Mouse (Mus musculus) ES-E14 (cell line): ENCODE data around the gene Chchd2.

Experiments used
- CHD2 ChIP-seq: IDR thresholded peaks from 2 replicates; pipeline ENCODE4 v1.6.1; 2014; ENCODE audit warnings: mild to moderate bottlenecking, low read depth, low read length, inconsistent platforms
- HCFC1 ChIP-seq: IDR thresholded peaks from 2 replicates; pipeline ENCODE4 v1.6.1; 2012; ENCODE audit warnings: low read length, inconsistent platforms, borderline replicate concordance; ENCODE audit not compliant: insufficient read depth
- ZC3H11A ChIP-seq: IDR thresholded peaks from 2 replicates; pipeline ENCODE4 v1.6.1; 2012; ENCODE audit warnings: low read depth, mild to moderate bottlenecking, inconsistent platforms, low read length, borderline replicate concordance
- ZNF384 ChIP-seq: IDR thresholded peaks from 2 replicates; pipeline ENCODE4 v1.6.1; 2012; ENCODE audit warnings: low read depth, low read length, inconsistent platforms

DNA sequence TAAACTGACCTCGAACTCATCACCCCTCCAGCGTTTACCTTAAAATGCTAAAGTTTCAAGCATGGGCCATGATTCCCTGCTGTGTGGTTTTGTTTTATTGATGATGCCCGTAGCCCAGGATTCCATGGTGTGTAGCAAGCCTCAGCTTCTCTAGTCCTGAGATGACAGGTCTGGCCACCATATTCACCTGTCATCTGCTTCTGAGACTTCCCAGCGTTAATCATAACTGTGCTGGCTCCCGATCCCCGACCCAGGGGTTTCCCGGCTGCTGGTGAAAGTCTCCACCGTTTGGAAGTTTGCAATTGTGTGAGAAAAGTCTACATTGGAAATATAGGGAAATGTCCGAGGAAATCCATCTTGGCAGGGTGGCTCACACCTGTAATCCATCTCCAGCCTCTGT, 21.9 kb upstream of the Chchd2 start:
- TF ChIP-seq ZC3H11A (no peak), CHD2 (no peak), HCFC1 (no peak), ZNF384 (no peak)
